Mouse (Mus musculus): ENCODE results near the gene Dnaja3. TPM values are rescaled to one million over a fixed set of nuclear protein-coding genes. Genes with fewer than 3 reads are reported as not detected.
A peak's percentile ranks its signal among the peaks of the same experiment; 100 is the strongest.

The Dnaja3 gene
- total RNA-seq, 2 experiments from 2014 or later, result 56.9 to 62.2 TPM

DNA sequence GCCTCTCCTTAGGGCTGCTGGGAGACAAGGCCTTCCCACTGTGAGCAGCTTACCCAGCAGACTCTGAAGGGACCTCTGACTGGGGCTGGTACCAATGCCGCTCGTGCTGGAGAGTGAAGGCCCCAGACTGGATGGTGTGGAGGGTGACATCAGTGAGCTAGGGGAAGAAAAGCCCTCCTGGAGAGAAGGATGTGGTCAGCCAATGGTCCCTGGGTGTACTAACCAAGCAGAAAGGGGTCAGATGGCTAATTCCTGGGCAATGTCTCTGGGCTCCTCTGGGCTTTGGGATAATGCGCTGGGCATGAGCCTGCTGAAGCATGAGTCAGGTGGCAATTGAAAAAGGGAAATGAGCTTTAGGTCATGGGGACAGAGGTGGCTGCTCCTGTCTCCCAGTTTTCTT is 6.1 kb upstream of the Dnaja3 start:
- TF ChIP-seq CTCF (IDR thresholded peaks at IDR 0.05), result no peak
- no peak for DNase-seq (ENCODE audit: extremely low spot score in 1 of 2, low spot score in 2 of 2)
- H3K4me3 ChIP-seq, result no peak overlapping the region
- intact Hi-C loops (cut with DNase I), result no loop called here
- no peak overlapping the region for H3K27ac ChIP-seq

DNA sequence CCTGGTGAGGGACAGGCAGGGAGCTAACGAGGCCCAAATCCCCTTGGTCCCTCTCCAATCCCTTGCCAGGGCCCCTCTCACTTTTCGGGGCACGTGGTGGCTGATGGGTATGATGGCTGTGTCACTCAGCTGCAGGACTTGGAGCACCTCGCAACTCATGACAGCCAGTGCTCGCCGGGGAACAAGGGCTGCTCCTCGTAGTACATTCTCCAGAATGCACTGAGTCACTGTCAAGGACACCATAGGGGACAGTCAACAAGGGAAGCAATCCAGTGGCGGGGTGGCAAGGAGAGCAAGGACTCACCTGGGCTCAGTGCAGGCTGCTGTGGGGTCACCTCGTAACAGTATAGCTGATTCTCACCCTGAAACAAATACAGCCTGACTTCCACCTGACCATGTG is 5.1 kb upstream of the Dnaja3 start:
- Histone ChIP-seq H3K27ac (no peak overlapping the region), H3K4me3 (no peak overlapping the region)
- intact Hi-C loops (cut with DNase I), result no loop called here
- no peak for TF ChIP-seq CTCF (IDR thresholded peaks at IDR 0.05)
- DNase-seq (ENCODE audit: extremely low spot score in 1 of 2, low spot score in 2 of 2), result no peak

GRCm38 (mm10) chr16:4635760-4636159 is 4.0 kb upstream of the Dnaja3 start:
- H3K4me3 ChIP-seq, result no peak overlapping the region
- intact Hi-C loops (cut with DNase I), result no loop called here
- no peak for DNase-seq (ENCODE audit: extremely low spot score in 1 of 2, low spot score in 2 of 2)
- no peak overlapping the region for H3K27ac ChIP-seq
- TF ChIP-seq CTCF (IDR thresholded peaks at IDR 0.05), result no peak

DNA sequence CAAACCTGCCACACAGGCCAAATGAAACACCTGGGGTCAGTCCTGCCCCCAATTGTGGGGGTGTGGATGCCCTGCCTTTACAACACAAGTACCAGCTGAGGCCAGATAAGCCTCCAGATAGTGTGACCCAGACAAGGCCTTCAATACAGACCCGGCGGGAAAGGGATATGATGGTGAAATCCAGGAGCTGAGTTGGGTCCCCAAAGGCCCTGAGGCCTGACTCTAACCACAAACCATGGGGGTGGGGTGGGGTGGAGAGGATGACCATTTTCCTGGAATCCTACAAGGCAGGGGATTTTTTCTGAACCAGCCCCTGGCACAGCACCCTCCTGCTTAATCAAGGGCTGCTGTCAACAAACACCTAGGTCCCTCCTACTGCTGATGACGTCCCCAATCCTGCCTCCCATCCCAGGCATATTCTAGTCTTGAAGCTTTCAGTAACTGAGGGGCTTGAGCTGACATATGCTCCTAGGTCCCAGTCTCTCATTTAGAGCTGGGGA is 848 bp upstream of the Dnaja3 start:
- Histone ChIP-seq H3K27ac (no peak overlapping the region), H3K4me3 (no peak overlapping the region)
- intact Hi-C loops (cut with DNase I), result no loop called here
- TF ChIP-seq CTCF (IDR thresholded peaks at IDR 0.05), result no peak
- DNase-seq (ENCODE audit: extremely low spot score in 1 of 2, low spot score in 2 of 2), result no peak

GRCm38 (mm10) chr16:4640267-4641005 is 647 bp downstream of the Dnaja3 start:
- TF ChIP-seq CTCF (IDR thresholded peaks at IDR 0.05), result no peak
- intact Hi-C loops (cut with DNase I), result no loop called here
- DNase-seq (ENCODE audit: extremely low spot score in 1 of 2, low spot score in 2 of 2), result no peak
- H3K27ac ChIP-seq, result peak overlapping the region; percentile 87
- H3K4me3 ChIP-seq, result peak overlapping the region; percentile 69

DNA sequence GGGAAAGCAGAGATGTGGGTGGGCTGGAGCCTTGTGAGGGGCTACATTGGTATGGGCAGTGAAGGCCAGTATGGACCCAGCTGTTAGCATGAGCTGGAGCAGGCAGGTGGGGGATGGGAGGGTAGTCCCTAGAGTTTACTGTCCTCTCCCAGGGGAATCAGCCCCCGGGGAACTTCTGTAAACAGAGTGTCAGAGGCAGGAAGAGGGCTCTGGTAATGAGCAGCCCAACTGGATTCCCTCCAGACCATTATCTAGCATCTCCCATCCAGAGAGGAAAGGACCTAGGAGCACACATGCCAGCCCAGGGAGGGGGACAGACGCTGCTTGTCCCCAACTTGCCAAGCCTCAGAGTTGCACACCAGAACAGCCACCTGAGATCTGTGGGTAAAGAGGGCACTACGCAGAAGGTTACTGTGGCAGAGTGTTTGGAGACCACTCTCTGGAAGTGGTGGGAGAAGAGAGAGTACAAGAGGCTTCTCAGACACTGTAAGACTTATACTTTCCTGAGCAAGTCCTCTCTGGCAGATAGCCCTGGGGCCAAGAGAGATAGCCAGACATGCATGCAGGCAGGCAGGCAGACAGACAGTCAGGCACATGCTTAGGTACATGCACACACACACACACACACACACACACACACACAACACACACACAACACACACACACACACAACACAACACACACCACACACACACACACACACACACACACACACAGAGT is 1.5 kb downstream of the Dnaja3 start:
- Histone ChIP-seq H3K4me3 (peak overlapping the region; percentile 69), H3K27ac (peak overlapping the region; percentile 87)
- intact Hi-C loops (cut with DNase I), result no loop called here
- TF ChIP-seq CTCF (IDR thresholded peaks at IDR 0.05), result no peak
- no peak for DNase-seq (ENCODE audit: extremely low spot score in 1 of 2, low spot score in 2 of 2)

DNA sequence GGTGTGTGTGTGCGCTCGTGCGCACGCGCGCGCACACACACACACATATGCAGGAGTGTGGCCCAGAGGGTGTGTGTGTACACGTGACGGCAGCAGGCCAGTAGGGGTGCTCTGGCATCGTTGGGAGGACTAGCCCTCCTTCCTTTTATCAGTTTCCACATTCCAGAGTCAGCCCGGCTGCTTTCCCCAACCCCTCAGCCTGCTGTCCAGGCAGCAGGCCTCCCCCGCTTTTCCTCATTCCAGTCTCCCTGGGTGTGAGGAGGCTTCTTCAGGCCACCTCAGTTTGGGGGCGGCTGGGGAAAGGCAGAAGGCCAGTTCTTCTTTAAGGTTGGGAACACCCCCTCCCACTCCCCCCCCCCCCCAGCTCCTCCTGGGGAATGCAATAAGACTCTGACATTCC is 2.4 kb downstream of the Dnaja3 start:
- intact Hi-C loops (cut with DNase I), result loop anchor here (1.0 kb wide), 1 partner anchor 17 kb away; no protein-coding TSS in a partner anchor
- Histone ChIP-seq H3K27ac (peak overlapping the region; percentile 82), H3K4me3 (no peak overlapping the region)
- peak in 1 of 2 experiments; percentile 66 for DNase-seq (ENCODE audit: extremely low spot score in 1 of 2, low spot score in 2 of 2)
- no peak for TF ChIP-seq CTCF (IDR thresholded peaks at IDR 0.05)

- intact Hi-C loops (cut with DNase I), result loop anchor here (1.0 kb wide), 1 partner anchor 16 kb away; no protein-coding TSS in a partner anchor
- TF ChIP-seq CTCF (IDR thresholded peaks at IDR 0.05), result no peak
- Histone ChIP-seq H3K27ac (peak overlapping the region; percentile 82), H3K4me3 (peak overlapping the region; percentile 17)
- DNase-seq (ENCODE audit: extremely low spot score in 1 of 2, low spot score in 2 of 2), result no peak
Measured at GRCm38 (mm10) chr16:4642937-4643336, 3.1 kb downstream of the Dnaja3 start.

GRCm38 (mm10) chr16:4643670-4644419 is 4.1 kb downstream of the Dnaja3 start:
- intact Hi-C loops (cut with DNase I), result no loop called here
- DNase-seq (ENCODE audit: extremely low spot score in 1 of 2, low spot score in 2 of 2), result peak; percentile 79 to 80
- H3K4me3 ChIP-seq, result no peak overlapping the region
- peak overlapping the region; percentile 82 for H3K27ac ChIP-seq
- no peak; the same call in 1 of the 2 replicates for TF ChIP-seq CTCF (IDR thresholded peaks at IDR 0.05)

DNA sequence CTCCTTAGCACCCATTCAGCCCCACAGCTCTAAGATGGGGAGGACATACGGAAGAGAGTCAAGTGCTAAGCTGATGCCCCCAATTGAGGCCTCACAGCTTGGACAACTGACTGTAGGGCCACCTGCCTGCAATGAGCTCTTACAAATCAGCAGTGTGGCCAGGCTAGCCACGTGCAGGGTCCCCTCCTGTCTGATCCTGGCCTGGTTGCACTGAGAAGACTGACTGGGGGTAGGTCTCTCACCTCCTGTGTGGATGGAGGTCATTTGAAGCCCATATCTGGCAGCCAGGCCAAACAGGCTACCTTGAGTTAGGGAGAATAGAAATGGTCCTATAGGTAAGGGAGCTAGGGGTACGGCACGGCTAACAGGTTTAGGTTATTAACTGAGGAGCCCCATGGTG is 6.1 kb downstream of the Dnaja3 start:
- intact Hi-C loops (cut with DNase I), result no loop called here
- no peak for TF ChIP-seq CTCF (IDR thresholded peaks at IDR 0.05)
- Histone ChIP-seq H3K27ac (no peak overlapping the region), H3K4me3 (no peak overlapping the region)
- DNase-seq (ENCODE audit: extremely low spot score in 1 of 2, low spot score in 2 of 2), result no peak

DNA sequence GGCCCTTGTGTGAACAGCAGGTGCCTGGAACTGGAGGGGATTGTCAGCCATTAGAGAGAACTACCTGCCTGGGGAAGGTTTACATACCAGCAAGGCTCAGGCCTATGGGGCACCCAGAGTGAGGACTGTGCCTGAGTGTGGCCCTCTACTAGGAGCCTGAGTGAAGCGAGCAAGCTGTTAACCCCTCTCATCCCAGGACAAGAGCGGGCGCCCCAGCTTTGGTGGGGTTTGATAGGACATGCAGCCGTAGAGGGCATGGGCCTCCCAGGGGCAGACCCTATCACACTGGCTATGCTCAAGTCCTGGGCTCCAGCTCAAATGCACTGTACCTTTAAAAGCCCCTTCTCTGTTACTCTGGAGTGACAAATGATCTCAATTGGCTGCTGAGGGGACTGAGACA is 7.0 kb downstream of the Dnaja3 start:
- Histone ChIP-seq H3K4me3 (no peak overlapping the region), H3K27ac (no peak overlapping the region)
- intact Hi-C loops (cut with DNase I), result no loop called here
- DNase-seq (ENCODE audit: extremely low spot score in 1 of 2, low spot score in 2 of 2), result no peak
- TF ChIP-seq CTCF (IDR thresholded peaks at IDR 0.05), result no peak

All from left cerebral cortex, adult 2 months (tissue).